Comparison of ENCODE assay signal across 19 mouse cellular contexts in the genomic region with DNA sequence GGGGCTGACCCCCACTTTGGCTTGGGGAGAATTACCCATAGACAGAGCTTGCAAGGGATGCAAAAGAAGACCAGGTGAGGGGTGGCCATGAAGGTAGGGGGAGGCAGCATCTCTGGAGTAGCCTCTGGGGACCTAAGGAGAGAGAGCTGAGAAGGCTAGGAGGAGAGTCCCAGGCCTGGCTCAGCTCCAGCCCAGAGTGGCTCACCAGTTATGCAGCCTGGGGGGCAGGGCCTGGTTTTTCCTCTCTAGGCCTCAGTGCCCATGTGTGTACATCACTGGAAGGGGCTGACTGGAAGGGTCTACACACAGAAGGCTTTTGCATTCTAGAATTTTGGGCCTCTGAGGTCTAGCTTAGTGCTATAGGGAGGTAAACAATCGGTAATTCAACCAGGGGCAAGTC.
"Had no signal": no experiment of that assay in that cellular context is flagged by ENCODE, and none has a peak within 500 bp of the region (broad histone marks: within the 10 kb centered on the region; RNA-seq: fewer than 3 reads in every experiment).

No protein-coding gene starts in this region.

- H3K9me3 ChIP-seq: liver, embryonic 13.5 days; megakaryocyte, embryonic 14.5 days; midbrain, embryonic 10.5 days; midbrain, embryonic 13.5 days; neural tube, embryonic 13.5 days; stomach, embryonic 15.5 days had no signal

- H3K36me3 ChIP-seq: liver, embryonic 13.5 days; midbrain, embryonic 10.5 days; midbrain, embryonic 13.5 days; neural tube, embryonic 13.5 days; stomach, embryonic 15.5 days had no signal

- H3K27me3 ChIP-seq: stomach, embryonic 15.5 days had no signal

- DNase-seq: kidney, adult 11 months; kidney, adult 8-10 months; kidney, postnatal 14 days; layer of hippocampus, adult 9-11 months; liver, embryonic 13.5 days; lung, adult 2 months; retina, postnatal 1 day; right cerebral cortex, postnatal 25 days; spleen, adult 18-20 months; thymus, postnatal 25 days had no signal

- ATAC-seq: lung, postnatal 0 days; midbrain, embryonic 13.5 days; midbrain, embryonic 16.5 days had no signal

- H3K4me2 ChIP-seq: liver, embryonic 13.5 days; midbrain, embryonic 13.5 days; neural tube, embryonic 13.5 days; stomach, embryonic 15.5 days had no signal

- H3K4me3 ChIP-seq: layer of hippocampus, adult 2 months; liver, embryonic 13.5 days; megakaryocyte, embryonic 14.5 days; midbrain, embryonic 10.5 days; midbrain, embryonic 13.5 days; myocyte; neural tube, embryonic 13.5 days; stomach, embryonic 15.5 days had no signal

- H3K9ac ChIP-seq: liver, embryonic 13.5 days; midbrain, embryonic 13.5 days; neural tube, embryonic 13.5 days; stomach, embryonic 15.5 days had no signal

- H3K27ac ChIP-seq: layer of hippocampus, adult 2 months; liver, embryonic 13.5 days; midbrain, embryonic 10.5 days; midbrain, embryonic 13.5 days; neural tube, embryonic 13.5 days; stomach, embryonic 15.5 days had no signal
